Mouse (Mus musculus): Measurements from ENCODE around the gene Pacs2. TPM values are rescaled to one million over a fixed set of nuclear protein-coding genes. Genes with fewer than 3 reads are reported as not detected.

Pacs2 gene
- polyA plus RNA-seq, 1 experiment from 2014 or later, result 30.5 TPM

DNA sequence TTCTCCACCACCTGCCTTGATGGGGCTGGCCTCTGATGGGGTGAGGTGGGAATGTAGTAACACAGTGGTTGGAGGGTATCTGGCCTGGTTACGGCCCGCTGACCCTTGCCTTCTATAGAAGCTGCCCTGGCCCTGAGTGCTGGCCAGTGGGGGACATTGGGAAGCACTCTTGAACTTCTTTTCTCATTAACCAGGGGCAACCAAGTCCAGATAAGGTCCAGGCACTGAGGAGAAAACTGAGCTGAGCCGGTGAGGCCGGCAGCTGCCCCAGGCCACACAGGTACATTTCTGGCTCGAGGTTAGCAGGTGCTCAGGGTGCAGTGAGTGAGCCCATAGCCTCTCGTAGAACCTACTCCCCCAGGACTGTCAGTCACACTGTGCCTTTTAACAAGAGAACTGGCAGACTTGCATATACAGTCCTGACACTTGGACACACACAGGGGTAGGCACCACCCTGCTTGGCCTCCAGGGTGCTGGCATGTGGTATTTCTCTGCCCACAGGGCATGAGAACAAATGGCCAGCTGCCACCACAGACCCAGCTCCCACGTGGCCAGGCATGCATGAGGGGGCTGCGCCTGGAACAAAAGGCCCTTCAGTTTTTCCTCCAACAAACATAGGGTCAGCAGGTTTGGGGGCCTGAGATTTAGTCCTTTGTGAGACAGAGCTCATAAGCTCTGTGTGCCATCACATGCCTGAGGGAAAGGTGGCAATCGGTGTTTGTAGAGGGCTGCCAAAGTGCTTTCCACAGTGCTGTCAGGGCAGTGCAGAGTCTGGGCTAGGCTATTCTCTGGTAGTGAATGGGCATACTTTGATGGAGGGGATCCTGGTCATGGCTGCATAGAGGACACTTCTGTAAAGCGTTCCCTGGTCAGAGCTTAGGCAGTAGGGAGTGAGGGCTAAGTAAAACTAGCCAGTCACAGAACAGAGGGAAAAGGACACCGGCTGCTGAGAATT lies 18.3 kb downstream of the Pacs2 start:
- H3K27me3 ChIP-seq (replicated peaks), result no peaks in the 10 kb centered on the region
- no peak overlapping the region for H3K4me3 ChIP-seq
- no peak overlapping the region for H3K9ac ChIP-seq
- H3K9me3 ChIP-seq, result no peaks in the 10 kb centered on the region
- WGBS, result 72% methylated on average over 11 of the region's 11 CpGs
- H3K4me1 ChIP-seq, result peaks cover 35% of the 10 kb centered on the region
- ATAC-seq (ENCODE audit: low FRiP score, low read depth), result peak; percentile 73
- no peak overlapping the region for H3K4me2 ChIP-seq (replicated peaks)
- H3K36me3 ChIP-seq, result no peaks in the 10 kb centered on the region
- H3K27ac ChIP-seq, result no peak overlapping the region

DNA sequence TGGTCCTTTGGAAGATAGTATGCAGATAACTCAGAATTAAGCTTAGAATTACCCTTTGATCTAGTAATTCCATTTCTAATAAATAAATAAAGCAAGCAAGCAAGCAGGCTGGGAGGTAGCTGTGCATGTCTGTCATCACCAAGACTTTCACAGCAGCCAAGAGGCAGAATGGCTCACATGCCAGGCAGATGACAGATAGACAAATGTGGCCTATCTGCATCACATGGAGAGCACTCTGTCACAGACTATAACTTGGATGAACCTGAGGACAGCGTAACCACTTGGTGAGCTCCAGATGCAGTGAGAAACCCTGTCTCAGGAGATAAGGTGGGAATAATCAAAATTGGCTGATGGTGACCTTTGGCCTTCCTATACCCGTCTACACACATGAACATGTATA lies 20.8 kb downstream of the Pacs2 start:
- no peak overlapping the region for H3K4me3 ChIP-seq
- H3K4me1 ChIP-seq, result peaks cover 22% of the 10 kb centered on the region

DNA sequence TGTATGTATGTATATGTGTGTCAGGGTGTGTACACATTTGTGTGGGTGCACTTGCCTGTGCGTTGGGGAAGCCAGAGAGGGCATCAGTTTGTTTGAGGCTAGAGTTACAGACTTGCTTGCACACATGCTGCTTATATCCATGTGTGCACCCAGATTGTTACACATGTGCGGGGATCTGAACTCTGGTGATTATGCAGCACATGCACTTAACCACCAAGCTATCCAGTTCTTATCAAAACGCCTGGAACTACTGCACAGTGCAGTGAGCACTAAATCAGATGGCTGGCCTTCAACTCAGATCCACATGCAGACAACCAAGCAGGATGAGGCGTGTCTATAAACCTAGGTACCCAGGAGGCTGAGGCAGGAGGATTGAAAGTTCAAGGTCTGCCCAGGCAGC lies 22.7 kb downstream of the Pacs2 start:
- peaks cover 24% of the 10 kb centered on the region for H3K4me1 ChIP-seq
- no peak overlapping the region for H3K9ac ChIP-seq
- H3K9me3 ChIP-seq, result no peaks in the 10 kb centered on the region
- no peaks in the 10 kb centered on the region for H3K36me3 ChIP-seq
- no peak overlapping the region for H3K4me3 ChIP-seq
- no peaks in the 10 kb centered on the region for H3K27me3 ChIP-seq (replicated peaks)
- H3K4me2 ChIP-seq (replicated peaks), result no peak overlapping the region
- 94% methylated on average over 4 of the region's 4 CpGs for WGBS
- no peak for ATAC-seq (ENCODE audit: low FRiP score, low read depth)
- H3K27ac ChIP-seq, result no peak overlapping the region

More for the DNA sequence above, 20.8 kb downstream of the Pacs2 start:
- no peaks in the 10 kb centered on the region for H3K27me3 ChIP-seq (replicated peaks)
- H3K9ac ChIP-seq, result no peak overlapping the region
- no peaks in the 10 kb centered on the region for H3K9me3 ChIP-seq
- no peak overlapping the region for H3K27ac ChIP-seq
- WGBS, result 92% methylated on average over 2 of the region's 2 CpGs
- no peak overlapping the region for H3K4me2 ChIP-seq (replicated peaks)
- H3K36me3 ChIP-seq, result no peaks in the 10 kb centered on the region
- no peak for ATAC-seq (ENCODE audit: low FRiP score, low read depth)

DNA sequence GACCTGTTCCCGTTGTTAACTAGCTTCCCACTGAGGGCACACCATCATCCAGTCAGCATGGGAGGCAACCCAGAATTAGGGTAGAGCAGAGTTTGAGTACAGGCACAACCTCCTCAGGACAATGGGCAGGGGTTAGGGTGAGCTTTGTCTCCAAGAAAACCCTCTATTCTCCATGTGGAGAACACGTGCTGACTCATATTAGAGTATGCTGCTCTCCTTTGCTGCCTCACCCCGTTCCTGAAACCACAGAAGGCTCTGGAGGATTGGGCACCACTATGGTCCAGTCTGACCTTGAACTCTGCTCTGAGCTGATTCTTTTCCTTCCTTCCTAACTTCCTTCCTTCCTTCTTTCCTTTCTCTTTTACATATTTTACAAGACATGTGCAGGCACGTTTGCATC lies 24.1 kb downstream of the Pacs2 start:
- ATAC-seq (ENCODE audit: low FRiP score, low read depth), result no peak
- H3K9ac ChIP-seq, result no peak overlapping the region
- no peaks in the 10 kb centered on the region for H3K9me3 ChIP-seq
- no peak overlapping the region for H3K4me2 ChIP-seq (replicated peaks)
- H3K4me3 ChIP-seq, result no peak overlapping the region
- no peaks in the 10 kb centered on the region for H3K27me3 ChIP-seq (replicated peaks)
- H3K4me1 ChIP-seq, result peaks cover 10% of the 10 kb centered on the region; the same call in 1 of the 2 replicates
- WGBS, result 92% methylated on average over 4 of the region's 4 CpGs
- no peak overlapping the region for H3K27ac ChIP-seq
- H3K36me3 ChIP-seq, result no peaks in the 10 kb centered on the region

DNA sequence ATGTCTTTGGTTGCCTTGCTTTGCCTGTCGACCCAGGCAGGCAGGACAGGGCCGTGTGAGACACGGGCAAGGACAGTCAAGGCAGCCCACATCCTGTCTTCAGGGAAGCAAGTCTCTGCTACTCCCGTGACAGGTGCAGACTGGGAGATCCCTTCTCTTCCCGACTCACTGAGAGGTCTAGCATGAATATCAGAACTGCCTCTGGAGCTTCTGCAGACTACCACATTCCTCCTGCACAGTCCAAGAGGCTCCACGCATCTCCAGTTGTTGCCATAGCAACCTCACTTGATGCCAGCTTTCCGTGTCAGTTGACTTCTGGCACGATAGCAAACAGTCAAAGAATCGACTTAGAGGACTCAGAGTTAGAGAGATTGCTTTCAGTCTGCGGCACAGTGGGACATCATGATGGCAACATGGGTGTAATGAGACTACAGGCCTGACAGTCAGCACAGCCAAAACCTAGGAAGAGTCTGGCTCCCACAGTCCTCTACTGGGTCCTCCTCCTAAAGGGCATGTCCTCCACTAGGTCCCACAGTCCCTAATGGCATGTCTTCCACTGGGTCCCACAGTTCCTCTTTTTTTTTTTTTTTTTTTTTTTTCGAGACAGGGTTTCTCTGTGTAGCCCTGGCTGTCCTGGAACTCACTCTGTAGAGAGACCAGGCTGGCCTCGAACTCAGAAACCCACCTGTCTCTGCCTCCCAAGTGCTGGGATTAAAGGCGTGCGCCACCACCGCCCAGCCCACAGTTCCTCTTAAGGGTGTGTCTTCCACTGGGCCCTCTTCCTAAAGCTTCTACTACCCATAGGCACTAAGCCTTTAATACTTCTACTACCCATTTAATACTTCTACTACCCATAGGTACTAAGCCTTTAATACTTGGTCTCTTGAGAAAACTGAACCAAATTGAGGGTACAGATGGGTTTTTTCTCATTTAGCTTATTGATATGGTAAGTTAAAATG lies 27.5 kb downstream of the Pacs2 start:
- Histone ChIP-seq H3K4me1 (peaks cover 4% of the 10 kb centered on the region; the same call in 1 of the 2 replicates), H3K9me3 (no peaks in the 10 kb centered on the region), H3K4me3 (no peak overlapping the region), H3K36me3 (peaks cover 15% of the 10 kb centered on the region), H3K4me2 (replicated peaks) (no peak overlapping the region), H3K9ac (no peak overlapping the region), H3K27ac (no peak overlapping the region), H3K27me3 (replicated peaks) (no peaks in the 10 kb centered on the region)
- 69% methylated on average over 15 of the region's 15 CpGs for WGBS
- peak; percentile 69; the same call in 1 of the 2 replicates for ATAC-seq (ENCODE audit: low FRiP score, low read depth)

DNA sequence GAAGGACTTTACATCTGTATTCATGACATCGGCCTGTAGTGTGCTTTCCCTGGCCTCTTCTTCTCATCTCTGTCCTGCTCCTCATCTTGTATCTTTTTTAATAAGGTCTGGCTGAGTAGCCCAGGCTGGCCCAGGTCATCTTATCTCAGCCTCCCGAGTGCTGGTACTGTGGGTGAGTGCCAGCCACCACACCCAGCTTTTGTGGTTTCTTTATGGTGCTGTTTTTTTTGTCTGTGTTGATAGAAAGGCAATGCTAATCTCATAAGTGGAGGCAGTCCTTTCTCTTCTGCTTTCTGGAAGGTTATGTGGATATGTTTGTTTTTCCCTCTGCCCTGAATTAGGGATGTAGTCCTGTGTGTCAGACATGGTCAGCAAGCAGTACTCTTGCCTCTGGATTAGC lies 28.2 kb downstream of the Pacs2 start:
- Histone ChIP-seq H3K9me3 (no peaks in the 10 kb centered on the region), H3K27ac (no peak overlapping the region), H3K4me1 (peaks cover 4% of the 10 kb centered on the region; the same call in 1 of the 2 replicates), H3K9ac (no peak overlapping the region), H3K36me3 (peaks cover 23% of the 10 kb centered on the region), H3K4me3 (no peak overlapping the region), H3K27me3 (replicated peaks) (no peaks in the 10 kb centered on the region), H3K4me2 (replicated peaks) (no peak overlapping the region)
- WGBS, result 96% methylated on average over 2 of the region's 2 CpGs
- no peak for ATAC-seq (ENCODE audit: low FRiP score, low read depth)

DNA sequence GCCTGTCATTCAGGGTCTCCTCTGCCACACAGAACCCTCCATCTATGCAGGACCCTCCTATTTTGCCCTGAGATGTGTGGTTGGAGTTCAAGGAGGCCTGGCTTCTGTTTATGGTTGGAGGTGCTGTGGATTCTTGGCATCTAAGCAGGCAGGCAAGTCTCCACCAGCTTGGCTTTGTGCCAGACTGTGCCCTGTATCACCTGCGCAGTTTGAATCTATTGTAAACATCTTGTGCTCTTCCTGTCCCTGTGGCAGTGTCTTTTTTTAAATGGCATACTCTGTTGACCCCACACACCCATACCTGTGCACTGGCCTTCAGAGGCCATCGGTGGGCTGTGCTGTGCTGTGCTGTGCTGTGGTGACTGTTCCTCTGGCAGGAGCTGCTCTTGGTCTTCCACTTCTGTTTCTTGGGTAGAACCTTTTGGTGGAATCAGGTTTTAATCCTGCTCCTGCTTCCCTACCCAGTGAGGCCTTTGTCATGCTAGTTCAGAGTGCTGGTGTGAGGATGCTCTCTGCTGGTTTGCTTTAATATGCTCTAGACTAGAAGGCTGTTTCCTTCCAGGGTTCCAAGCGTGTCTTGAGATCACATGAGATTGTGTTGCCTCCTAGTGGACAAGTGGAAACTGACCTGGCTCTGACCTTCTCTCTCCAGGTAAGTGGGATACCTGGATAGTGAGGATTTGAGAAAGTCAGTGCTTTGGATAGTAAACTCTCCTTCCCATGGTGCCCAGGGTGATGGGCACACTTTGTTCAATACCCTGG lies 30.8 kb downstream of the Pacs2 start:
- Histone ChIP-seq H3K4me3 (no peak overlapping the region), H3K36me3 (peaks cover 44% of the 10 kb centered on the region), H3K27me3 (replicated peaks) (no peaks in the 10 kb centered on the region), H3K4me1 (peaks cover 4% of the 10 kb centered on the region; the same call in 1 of the 2 replicates), H3K4me2 (replicated peaks) (no peak overlapping the region), H3K9ac (no peak overlapping the region), H3K9me3 (no peaks in the 10 kb centered on the region), H3K27ac (no peak overlapping the region)
- ATAC-seq (ENCODE audit: low FRiP score, low read depth), result no peak
- 85% methylated on average over 3 of the region's 3 CpGs for WGBS

DNA sequence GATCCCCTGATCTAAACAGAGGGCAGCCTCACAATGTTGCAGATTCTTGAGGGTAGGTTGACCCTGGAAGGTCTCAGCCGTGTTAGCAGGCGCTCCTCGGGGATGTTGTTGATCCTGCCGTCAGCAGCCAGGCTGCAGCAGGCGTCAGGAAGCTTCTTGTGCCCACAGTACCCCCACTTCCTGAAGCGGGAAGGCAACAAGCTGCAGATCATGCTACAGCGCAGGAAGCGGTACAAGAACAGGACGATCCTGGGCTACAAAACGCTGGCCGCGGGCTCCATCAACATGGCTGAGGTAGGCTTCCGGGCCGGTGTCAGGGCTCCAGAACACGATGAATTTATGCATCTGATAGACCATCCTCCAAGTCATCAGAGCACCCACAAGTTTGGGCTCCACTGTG lies 32.6 kb downstream of the Pacs2 start:
- 94% methylated on average over 15 of the region's 15 CpGs for WGBS
- Histone ChIP-seq H3K4me3 (no peak overlapping the region), H3K9ac (no peak overlapping the region), H3K4me1 (no peaks in the 10 kb centered on the region), H3K9me3 (no peaks in the 10 kb centered on the region), H3K4me2 (replicated peaks) (no peak overlapping the region), H3K36me3 (peaks cover 61% of the 10 kb centered on the region), H3K27me3 (replicated peaks) (no peaks in the 10 kb centered on the region), H3K27ac (no peak overlapping the region)
- no peak for ATAC-seq (ENCODE audit: low FRiP score, low read depth)

DNA sequence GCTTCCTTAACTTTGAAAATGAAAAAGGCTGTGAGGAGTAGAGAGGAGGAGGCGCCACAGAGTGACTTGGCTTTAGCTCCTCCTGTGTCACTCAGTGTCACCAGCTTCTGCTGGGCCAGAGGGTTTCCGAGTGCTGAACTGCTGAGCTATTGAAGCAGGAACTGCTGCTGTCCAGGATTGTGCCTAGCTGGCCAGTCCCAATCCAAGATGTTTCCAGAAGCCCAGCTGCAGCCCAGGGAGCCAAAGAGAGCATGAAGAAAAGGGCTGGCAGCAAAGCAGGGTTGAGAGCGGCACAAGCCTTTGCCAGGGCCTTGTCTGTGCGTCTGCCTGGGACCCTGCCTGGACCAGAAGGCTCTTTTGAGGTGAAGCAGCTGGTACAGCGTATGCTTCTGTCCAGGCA lies 33.8 kb downstream of the Pacs2 start:
- H3K9ac ChIP-seq, result no peak overlapping the region
- no peak overlapping the region for H3K4me3 ChIP-seq
- WGBS, result 91% methylated on average over 5 of the region's 5 CpGs
- no peaks in the 10 kb centered on the region for H3K4me1 ChIP-seq
- H3K4me2 ChIP-seq (replicated peaks), result no peak overlapping the region
- no peaks in the 10 kb centered on the region for H3K27me3 ChIP-seq (replicated peaks)
- H3K9me3 ChIP-seq, result no peaks in the 10 kb centered on the region
- peaks cover 74% of the 10 kb centered on the region for H3K36me3 ChIP-seq
- no peak overlapping the region for H3K27ac ChIP-seq
- no peak for ATAC-seq (ENCODE audit: low FRiP score, low read depth)

DNA sequence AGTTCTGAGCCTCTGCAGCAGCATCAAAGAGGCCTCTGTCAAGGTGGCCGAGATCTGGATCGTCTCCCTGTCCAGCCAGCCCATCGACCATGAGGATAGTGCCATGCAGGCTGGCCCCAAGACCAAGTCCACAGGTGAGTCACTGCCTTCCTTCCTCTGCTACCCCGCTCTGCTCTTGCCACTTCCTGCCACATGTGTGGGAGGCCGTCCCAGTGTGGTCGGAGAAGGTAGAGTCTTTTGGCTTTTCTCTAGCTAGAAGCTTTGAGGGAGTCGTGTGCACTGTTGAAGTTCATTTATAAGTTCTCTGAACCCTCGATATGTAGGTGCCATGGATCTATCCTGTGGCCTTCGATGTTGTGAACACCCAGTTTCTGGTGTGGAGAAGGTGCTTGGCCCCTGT lies 35.5 kb downstream of the Pacs2 start:
- no peak overlapping the region for H3K4me2 ChIP-seq (replicated peaks)
- H3K4me3 ChIP-seq, result no peak overlapping the region
- ATAC-seq (ENCODE audit: low FRiP score, low read depth), result no peak
- H3K27me3 ChIP-seq (replicated peaks), result no peaks in the 10 kb centered on the region
- H3K27ac ChIP-seq, result no peak overlapping the region
- H3K9ac ChIP-seq, result no peak overlapping the region
- 92% methylated on average over 9 of the region's 9 CpGs for WGBS
- H3K9me3 ChIP-seq, result no peaks in the 10 kb centered on the region
- H3K4me1 ChIP-seq, result no peaks in the 10 kb centered on the region
- H3K36me3 ChIP-seq, result peaks cover 83% of the 10 kb centered on the region

DNA sequence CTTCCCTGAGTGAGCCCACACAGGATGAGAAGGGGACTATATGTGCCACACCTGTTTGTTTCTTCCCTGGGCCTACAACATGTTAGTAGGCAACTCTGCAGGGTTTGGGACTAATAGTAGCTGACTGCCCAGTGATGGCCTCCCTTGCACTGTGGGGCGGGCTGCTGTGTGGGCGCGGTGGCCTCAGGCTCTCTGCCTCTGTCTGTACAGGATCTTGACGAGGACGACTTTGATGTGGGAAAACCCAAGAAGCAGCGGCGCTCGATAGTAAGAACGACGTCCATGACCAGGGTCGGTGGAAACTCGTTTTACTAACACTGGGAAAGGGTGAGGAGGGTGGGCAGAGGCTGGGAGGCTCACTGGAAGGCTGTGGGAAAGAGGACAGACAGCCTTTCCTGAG lies 36.4 kb downstream of the Pacs2 start:
- Histone ChIP-seq H3K27ac (no peak overlapping the region), H3K36me3 (peaks cover 87% of the 10 kb centered on the region), H3K4me3 (no peak overlapping the region), H3K27me3 (replicated peaks) (no peaks in the 10 kb centered on the region), H3K9me3 (no peaks in the 10 kb centered on the region), H3K9ac (no peak overlapping the region), H3K4me2 (replicated peaks) (no peak overlapping the region), H3K4me1 (no peaks in the 10 kb centered on the region)
- ATAC-seq (ENCODE audit: low FRiP score, low read depth), result no peak
- 84% methylated on average over 12 of the region's 12 CpGs for WGBS
